8 mouse cellular contexts compared by ENCODE assay signal in the genomic region with DNA sequence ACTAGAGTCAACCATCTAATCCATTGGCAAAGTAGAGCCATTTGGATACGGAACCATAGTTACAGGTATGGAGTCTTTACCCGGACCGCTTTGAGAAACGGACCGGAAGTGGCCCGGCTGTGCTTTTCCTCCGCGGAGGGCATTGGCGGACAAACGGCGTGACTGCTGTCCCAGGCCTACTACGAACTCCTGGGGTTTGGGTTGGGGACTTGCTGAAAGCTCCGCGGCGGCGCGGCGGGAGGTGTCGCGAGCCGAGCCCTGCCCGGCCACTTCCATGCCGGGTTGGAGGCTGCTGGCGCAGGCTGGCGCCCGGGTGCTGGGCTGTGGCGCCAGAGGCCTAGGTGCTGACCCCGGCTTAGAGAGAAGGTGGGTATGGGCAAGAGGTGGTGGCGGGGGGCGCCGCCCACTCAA. TPM values are rescaled to one million over a fixed set of nuclear protein-coding genes. Genes with fewer than 3 reads are reported as not detected.
A peak's percentile ranks its signal among the peaks of the same experiment; 100 is the strongest.
DNase-seq lines count a peak whose midpoint lies in the region; ATAC-seq lines count a peak whose summit lies in the region.

A gene (plus strand): TSS at position 93 of the 411 bp plus-strand sequence.

- no peaks in the 10 kb centered on the region for H3K9me3 ChIP-seq in intestine, embryonic 14.5 days (ENCODE audit: control insufficient read depth, low read length)

- peak within 1 kb of the TSS; percentile 99 for H3K4me3 ChIP-seq in intestine, embryonic 14.5 days (ENCODE audit: low read depth, low read length)

- H3K9ac ChIP-seq in intestine, embryonic 14.5 days (ENCODE audit: low read length) = peak within 1 kb of the TSS; percentile 97

- H3K4me2 ChIP-seq in intestine, embryonic 14.5 days (ENCODE audit: low read length) = peak within 1 kb of the TSS; percentile 73

- WGBS in intestine, embryonic 14.5 days = under 1% methylated on average over 31 of the region's 31 CpGs

- intact Hi-C loops in left cerebral cortex, postnatal 14 days (cut with DNase I) = loop anchor here (5.0 to 10.0 kb wide), 2 partner anchors 332 to 481 kb away; no protein-coding TSS in a partner anchor

- peak; percentile 84 to 96 for DNase-seq in adrenal gland, adult (ENCODE audit: inconsistent age in 2 of 2, low spot score in 1 of 2)
- DNase-seq in embryo, embryonic 10.5 days (ENCODE audit: low spot score) = peak; percentile 92
- peak; percentile 77 for DNase-seq in gastrocnemius, postnatal 25 days
- DNase-seq in intestine, embryonic 14.5 days (ENCODE audit: low spot score) = peak; percentile 99
- DNase-seq in left cerebral cortex, postnatal 14 days (ENCODE audit: low spot score in 2 of 2) = peak; percentile 83 to 90
- peak; percentile 91 for DNase-seq in mesoderm, embryonic 11.5 days (ENCODE audit: low read depth, low spot score)
- peak; percentile 61 to 68 for DNase-seq in right cerebral cortex, postnatal 36 days (ENCODE audit: low spot score in 2 of 2)
- DNase-seq in yolk sac, embryonic 10.5 days (ENCODE audit: low spot score) = peak; percentile 81

- H3K4me1 ChIP-seq in intestine, embryonic 14.5 days (replicated peaks; ENCODE audit: control insufficient read depth, insufficient read depth, low read length) = peaks cover 7% of the 10 kb centered on the region; the same call in 1 of the 2 replicates

- peaks cover 36% of the 10 kb centered on the region for H3K36me3 ChIP-seq in intestine, embryonic 14.5 days (ENCODE audit: control insufficient read depth, insufficient read depth, low read length)

- H3K27me3 ChIP-seq in intestine, embryonic 14.5 days (replicated peaks; ENCODE audit: control insufficient read depth, insufficient read depth, low read length) = no peaks in the 10 kb centered on the region

- peak within 1 kb of the TSS; percentile 69 for H3K27ac ChIP-seq in intestine, embryonic 14.5 days (ENCODE audit: low read depth)

- ATAC-seq in intestine, embryonic 14.5 days (replicated peaks; ENCODE audit: low FRiP score, low TSS enrichment, low read depth) = peak; percentile 87

RNA-seq across cellular contexts. Expression of the gene that starts here (rescaled TPM):
- 10 to 100 TPM; 75.9 to 83.7 TPM for total RNA-seq in gastrocnemius, postnatal 25 days (2021)
- 115 and 117 TPM in 2 replicates for polyA plus RNA-seq in intestine, embryonic 14.5 days (2014; fragmentation: Nextera tagmentation; extraction: Ambion mirVana)
- total RNA-seq in left cerebral cortex, postnatal 14 days (2021) = 10 to 100 TPM; 81.9 to 84.5 TPM

Comparison
In these comparisons a context has a peak if more than half of its experiments do, and no peak if none do; other contexts are left out.
1. Peak in every context shown above with its lines: DNase-seq, ATAC-seq, H3K4me3 ChIP-seq and H3K27ac ChIP-seq.